Mouse (Mus musculus): ENCODE results near the gene Ets1.

- no peak for TF ChIP-seq EP300 (IDR thresholded peaks at IDR 0.05; ENCODE audit: low read depth)
- TF ChIP-seq CTCF (IDR thresholded peaks at IDR 0.05; ENCODE audit: low read depth): no peak
These were observed 83.9 kb downstream of the Ets1 start for GRCm38 (mm10) chr9:32719941-32720263.
